Mouse (Mus musculus): Measurements from ENCODE around the gene Wdr86. TPM values are rescaled to one million over a fixed set of nuclear protein-coding genes. Genes with fewer than 3 reads are reported as not detected.
"Not testable (repeated sequence)": the region's sequence is repeated elsewhere in the genome, so short reads cannot be mapped to it uniquely, and the experiment has no call there.

Gene Wdr86
- total RNA-seq (2014; fragmentation: Nextera tagmentation) (1.5 and 2.2 TPM in 2 replicates), total RNA-seq (2017) (not detected in 2 replicates)

- 0 out of 2 replicates have a peak, but pooled peaks have one; percentile 16 for ATAC-seq (replicated peaks; ENCODE audit: poor library complexity, severe bottlenecking)
Observed at GRCm38 (mm10) chr5:24730488-24730871, at the start of gene Wdr86. Gene Wdr86 (minus strand): TSS chr5:24730727.

- ATAC-seq (replicated peaks; ENCODE audit: poor library complexity, severe bottlenecking): peak; percentile 72
Observed at GRCm38 (mm10) chr5:24779881-24780512, 49.5 kb upstream of the Wdr86 start.

- no peak for ATAC-seq (replicated peaks; ENCODE audit: poor library complexity, severe bottlenecking)
Observed at GRCm38 (mm10) chr5:24779321-24779720, 48.8 kb upstream of the Wdr86 start.

- no peak for ATAC-seq (replicated peaks; ENCODE audit: poor library complexity, severe bottlenecking)
Observed at GRCm38 (mm10) chr5:24778843-24779140, 48.3 kb upstream of the Wdr86 start.

- ATAC-seq (replicated peaks; ENCODE audit: poor library complexity, severe bottlenecking): no peak
Observed at GRCm38 (mm10) chr5:24778082-24778842, 47.7 kb upstream of the Wdr86 start.

GRCm38 (mm10) chr5:24776681-24777080, 46.2 kb upstream of the Wdr86 start:
- ATAC-seq (replicated peaks; ENCODE audit: poor library complexity, severe bottlenecking): no peak

GRCm38 (mm10) chr5:24774549-24774948, 44.0 kb upstream of the Wdr86 start:
- not testable (repeated sequence) for ATAC-seq (replicated peaks; ENCODE audit: poor library complexity, severe bottlenecking)

- ATAC-seq (replicated peaks; ENCODE audit: poor library complexity, severe bottlenecking): no peak
Observed at GRCm38 (mm10) chr5:24757816-24758215, 27.3 kb upstream of the Wdr86 start, which contains the start of gene Crygn. Gene Crygn (minus strand): TSS chr5:24758008.

- no peak for ATAC-seq (replicated peaks; ENCODE audit: poor library complexity, severe bottlenecking)
Observed at GRCm38 (mm10) chr5:24756931-24757330, 26.4 kb upstream of the Wdr86 start.

- peak; percentile 57 for ATAC-seq (replicated peaks; ENCODE audit: poor library complexity, severe bottlenecking)
Observed at GRCm38 (mm10) chr5:24752175-24752498, 21.6 kb upstream of the Wdr86 start.

- peak; percentile 38 for ATAC-seq (replicated peaks; ENCODE audit: poor library complexity, severe bottlenecking)
Observed at GRCm38 (mm10) chr5:24751305-24752174, 21.0 kb upstream of the Wdr86 start.

GRCm38 (mm10) chr5:24750321-24751304, 20.1 kb upstream of the Wdr86 start:
- peak; percentile 76 for ATAC-seq (replicated peaks; ENCODE audit: poor library complexity, severe bottlenecking)

- ATAC-seq (replicated peaks; ENCODE audit: poor library complexity, severe bottlenecking): no peak
Observed at GRCm38 (mm10) chr5:24749731-24750130, 19.2 kb upstream of the Wdr86 start.

- no peak for ATAC-seq (replicated peaks; ENCODE audit: poor library complexity, severe bottlenecking)
Observed at GRCm38 (mm10) chr5:24747533-24747932, 17.0 kb upstream of the Wdr86 start.

- ATAC-seq (replicated peaks; ENCODE audit: poor library complexity, severe bottlenecking): no peak
Observed at GRCm38 (mm10) chr5:24743956-24744355, 13.4 kb upstream of the Wdr86 start.

- ATAC-seq (replicated peaks; ENCODE audit: poor library complexity, severe bottlenecking): no peak
Observed at GRCm38 (mm10) chr5:24741172-24741885, 10.8 kb upstream of the Wdr86 start.

GRCm38 (mm10) chr5:24739141-24739753, 8.7 kb upstream of the Wdr86 start:
- peak; percentile 95 for ATAC-seq (replicated peaks; ENCODE audit: poor library complexity, severe bottlenecking)

GRCm38 (mm10) chr5:24738517-24738916, 8.0 kb upstream of the Wdr86 start:
- no peak for ATAC-seq (replicated peaks; ENCODE audit: poor library complexity, severe bottlenecking)

GRCm38 (mm10) chr5:24737595-24737994, 7.1 kb upstream of the Wdr86 start:
- ATAC-seq (replicated peaks; ENCODE audit: poor library complexity, severe bottlenecking): no peak

Data from granulocyte monocyte progenitor cell, adult 5-6 weeks (primary cell).